Mouse (Mus musculus) limb, embryonic 11.5 days (tissue): Measurements from ENCODE around the gene Foxq1. TPM values are rescaled to one million over a fixed set of nuclear protein-coding genes. Genes with fewer than 3 reads are reported as not detected.
A peak's percentile ranks its signal among the peaks of the same experiment; 100 is the strongest.

ENCODE experiments used
- ATAC-seq: fragments of 200-750 bp; cut with Nextera tagmentation; 2 replicates; pipeline ENCODE4 v1.8.0; 2017; ENCODE audit warnings: low read depth; ENCODE audit not compliant: insufficient number of reproducible peaks, low FRiP score, low TSS enrichment
- DNase-seq: peaks from one replicate; pipeline ENCODE4 v3.0.0-alpha.2; 2015; ENCODE audit warnings: low spot score
- H3K27ac ChIP-seq: fragments of 300-500 bp; sonication (generic); replicated peaks from 2 replicates; pipeline ENCODE4 v1.5.1; 2014; ENCODE audit warnings: low read depth, mild to moderate bottlenecking, low read length
- H3K27me3 ChIP-seq: fragments of 300-500 bp; sonication (generic); 2 replicates; pipeline ENCODE4 v1.6.1; 2014; ENCODE audit warnings: mild to moderate bottlenecking, low read length, mixed read lengths; ENCODE audit not compliant: control insufficient read depth, insufficient read depth
- H3K36me3 ChIP-seq: fragments of 300-500 bp; sonication (generic); 2 replicates; pipeline ENCODE4 v1.6.1; 2014; ENCODE audit warnings: mild to moderate bottlenecking, low read length, moderate library complexity, mixed read lengths; ENCODE audit not compliant: control insufficient read depth, insufficient read depth
- H3K4me1 ChIP-seq: fragments of 300-500 bp; sonication (generic); 2 replicates; pipeline ENCODE4 v1.6.1; 2014; ENCODE audit warnings: low read length, mixed read lengths; ENCODE audit not compliant: control insufficient read depth, insufficient read depth
- H3K4me2 ChIP-seq: fragments of 300-500 bp; sonication (generic); 2 replicates; pipeline ENCODE4 v1.6.1; 2014; ENCODE audit warnings: low read depth, mild to moderate bottlenecking, moderate library complexity; ENCODE audit not compliant: severe bottlenecking
- H3K4me3 ChIP-seq: fragments of 300-500 bp; sonication (generic); 2 replicates; pipeline ENCODE4 v1.5.1; 2014; ENCODE audit warnings: low read depth, low read length
- H3K9ac ChIP-seq: fragments of 300-500 bp; sonication (generic); 2 replicates; pipeline ENCODE4 v1.6.1; 2014; ENCODE audit warnings: mild to moderate bottlenecking, low read length
- H3K9me3 ChIP-seq: fragments of 300-500 bp; sonication (generic); 2 replicates; pipeline ENCODE4 v1.6.1; 2016; ENCODE audit warnings: low read length; ENCODE audit not compliant: control insufficient read depth
- WGBS: fragments of 180-500 bp; shearing (Covaris S2); extraction: QIAGEN DNeasy Blood & Tissue Kit; methylation state at CpG from one replicate; pipeline ENCODE4 v1.1.7; 2014; 5-methylcytosine and 5-hydroxymethylcytosine counted together
- polyA plus RNA-seq: library from polyadenylated mRNA; unstranded; fragments of >200 nt; fragmentation: Nextera tagmentation; extraction: Ambion mirVana; gene quantifications from 2 replicates; pipeline ENCODE4 v1.2.1, GENCODE M21; 2014

Gene Foxq1
- polyA plus RNA-seq, 1 experiment from 2014 or later, result 0.08 TPM

- H3K9me3 ChIP-seq, result no peaks in the 10 kb centered on the region
- H3K27me3 ChIP-seq, result peaks cover 80% of the 10 kb centered on the region
- H3K36me3 ChIP-seq, result no peaks in the 10 kb centered on the region
- peak overlapping the region; percentile 53 for H3K4me3 ChIP-seq
- under 1% methylated on average over 90 of the region's 92 CpGs for WGBS
- 0 out of 2 replicates have a peak overlapping the region, but pooled peaks have one; percentile 7 for H3K9ac ChIP-seq
- no peak overlapping the region for H3K27ac ChIP-seq
- 0 out of 2 replicates have a peak, but pooled peaks have one; percentile 33 for ATAC-seq
- H3K4me2 ChIP-seq, result peak overlapping the region; percentile 93
- peaks cover 16% of the 10 kb centered on the region for H3K4me1 ChIP-seq
- peak; percentile 82 for DNase-seq
Observed at GRCm38 (mm10) chr13:31559419-31560144, 3.6 kb downstream of the Foxq1 start.

GRCm38 (mm10) chr13:31564394-31564793, 8.5 kb downstream of the Foxq1 start:
- Histone ChIP-seq H3K4me3 (no peak overlapping the region), H3K9me3 (no peaks in the 10 kb centered on the region), H3K36me3 (no peaks in the 10 kb centered on the region), H3K4me1 (peaks cover 6% of the 10 kb centered on the region), H3K27ac (no peak overlapping the region), H3K4me2 (no peak overlapping the region), H3K27me3 (peaks cover 40% of the 10 kb centered on the region), H3K9ac (no peak overlapping the region)
- WGBS, result 49% methylated on average over 6 of the region's 6 CpGs
- DNase-seq (no peak), ATAC-seq (no peak)

GRCm38 (mm10) chr13:31567099-31567498, 11.2 kb downstream of the Foxq1 start:
- Histone ChIP-seq H3K36me3 (no peaks in the 10 kb centered on the region), H3K27ac (no peak overlapping the region), H3K27me3 (peaks cover 13% of the 10 kb centered on the region), H3K4me1 (no peaks in the 10 kb centered on the region), H3K4me2 (no peak overlapping the region), H3K9ac (no peak overlapping the region), H3K9me3 (no peaks in the 10 kb centered on the region), H3K4me3 (no peak overlapping the region)
- WGBS, result 78% methylated on average over 8 of the region's 8 CpGs
- DNase-seq (no peak), ATAC-seq (no peak)

- Histone ChIP-seq H3K9me3 (no peaks in the 10 kb centered on the region), H3K4me1 (no peaks in the 10 kb centered on the region), H3K4me2 (no peak overlapping the region), H3K36me3 (no peaks in the 10 kb centered on the region), H3K27me3 (peaks cover 9% of the 10 kb centered on the region), H3K9ac (no peak overlapping the region), H3K4me3 (no peak overlapping the region), H3K27ac (no peak overlapping the region)
- 83% methylated on average over 6 of the region's 6 CpGs for WGBS
- DNase-seq, result no peak
- ATAC-seq, result no peak
Observed at GRCm38 (mm10) chr13:31567617-31568294, 11.8 kb downstream of the Foxq1 start.

GRCm38 (mm10) chr13:31572806-31573508, 17.0 kb downstream of the Foxq1 start:
- Histone ChIP-seq H3K9ac (no peak overlapping the region), H3K27me3 (no peaks in the 10 kb centered on the region; the same call in 1 of the 2 replicates), H3K9me3 (no peaks in the 10 kb centered on the region), H3K36me3 (no peaks in the 10 kb centered on the region), H3K4me3 (no peak overlapping the region), H3K4me1 (peaks cover 3% of the 10 kb centered on the region; the same call in 1 of the 2 replicates), H3K27ac (no peak overlapping the region), H3K4me2 (no peak overlapping the region)
- no peak for ATAC-seq
- WGBS, result 85% methylated on average over 10 of the region's 10 CpGs
- no peak for DNase-seq

- no peaks in the 10 kb centered on the region; the same call in 1 of the 2 replicates for H3K27me3 ChIP-seq
- H3K27ac ChIP-seq, result no peak overlapping the region
- H3K4me1 ChIP-seq, result peaks cover 5% of the 10 kb centered on the region; the same call in 1 of the 2 replicates
- no peak overlapping the region for H3K4me3 ChIP-seq
- no peaks in the 10 kb centered on the region for H3K36me3 ChIP-seq
- no peak for ATAC-seq
- WGBS, result 78% methylated on average over 3 of the region's 3 CpGs
- no peaks in the 10 kb centered on the region for H3K9me3 ChIP-seq
- H3K4me2 ChIP-seq, result no peak overlapping the region
- H3K9ac ChIP-seq, result no peak overlapping the region
- no peak for DNase-seq
Observed at GRCm38 (mm10) chr13:31574627-31575026, 18.7 kb downstream of the Foxq1 start.

- Histone ChIP-seq H3K4me2 (no peak overlapping the region), H3K27me3 (no peaks in the 10 kb centered on the region), H3K9ac (no peak overlapping the region), H3K36me3 (no peaks in the 10 kb centered on the region), H3K9me3 (no peaks in the 10 kb centered on the region), H3K27ac (no peak overlapping the region), H3K4me3 (no peak overlapping the region), H3K4me1 (peaks cover 5% of the 10 kb centered on the region; the same call in 1 of the 2 replicates)
- DNase-seq (no peak), ATAC-seq (no peak)
- WGBS, result 21% methylated on average over 4 of the region's 4 CpGs
Observed at GRCm38 (mm10) chr13:31576696-31577095, 20.8 kb downstream of the Foxq1 start.

- Histone ChIP-seq H3K9me3 (no peaks in the 10 kb centered on the region), H3K27ac (no peak overlapping the region), H3K9ac (no peak overlapping the region), H3K36me3 (no peaks in the 10 kb centered on the region), H3K4me1 (peaks cover 5% of the 10 kb centered on the region; the same call in 1 of the 2 replicates), H3K4me2 (no peak overlapping the region), H3K27me3 (no peaks in the 10 kb centered on the region), H3K4me3 (no peak overlapping the region)
- WGBS, result 39% methylated on average over 6 of the region's 6 CpGs
- DNase-seq (no peak), ATAC-seq (no peak)
Observed at GRCm38 (mm10) chr13:31577576-31577975, 21.6 kb downstream of the Foxq1 start.
